Mouse (Mus musculus) MN1 (cell line): Measurements from ENCODE around the gene Olfr536.
"Not testable (repeated sequence)": the region's sequence is repeated elsewhere in the genome, so short reads cannot be mapped to it uniquely, and the experiment has no call there.

ENCODE experiments used
- DNase-seq: peaks from one replicate; pipeline ENCODE4 v3.0.0-alpha.2; 2016; ENCODE audit warnings: low spot score

The Olfr536 gene

DNA sequence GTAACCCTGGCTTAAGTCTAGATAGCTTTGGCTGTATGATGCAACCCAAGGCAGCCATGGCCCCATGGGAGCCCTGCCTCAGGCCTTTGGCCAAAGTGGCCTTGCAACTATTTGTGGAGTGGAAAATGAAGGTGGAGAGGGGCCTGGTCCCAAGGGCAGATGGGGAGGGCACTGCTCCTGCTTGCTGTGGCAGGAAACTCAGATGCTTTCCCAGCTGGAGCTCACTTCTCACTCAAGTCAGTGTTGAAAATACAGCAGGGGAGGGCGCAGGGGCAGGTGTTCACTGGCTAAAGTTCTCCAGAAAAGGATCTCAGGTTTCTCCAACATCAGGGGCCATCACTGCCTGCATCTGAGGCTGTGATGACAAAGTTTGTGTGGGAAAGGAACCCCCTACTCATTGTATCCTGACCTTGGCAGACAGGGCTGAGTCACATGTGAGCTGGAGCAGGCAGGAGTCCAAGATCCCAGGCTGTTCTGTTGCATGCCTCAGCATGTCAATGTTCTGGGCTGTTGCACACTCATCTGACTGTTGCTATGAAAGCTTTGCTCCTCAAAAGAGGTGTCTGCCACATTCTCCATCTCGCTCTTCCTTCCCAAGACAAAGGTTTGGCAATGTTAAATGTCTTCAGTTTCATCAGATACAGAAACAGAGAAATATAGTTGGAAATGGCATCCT, at the start of gene Olfr536:
Gene Olfr536 (minus strand): TSS at position 51 of the 676 bp plus-strand sequence.
- DNase-seq, result not testable (repeated sequence)

DNA sequence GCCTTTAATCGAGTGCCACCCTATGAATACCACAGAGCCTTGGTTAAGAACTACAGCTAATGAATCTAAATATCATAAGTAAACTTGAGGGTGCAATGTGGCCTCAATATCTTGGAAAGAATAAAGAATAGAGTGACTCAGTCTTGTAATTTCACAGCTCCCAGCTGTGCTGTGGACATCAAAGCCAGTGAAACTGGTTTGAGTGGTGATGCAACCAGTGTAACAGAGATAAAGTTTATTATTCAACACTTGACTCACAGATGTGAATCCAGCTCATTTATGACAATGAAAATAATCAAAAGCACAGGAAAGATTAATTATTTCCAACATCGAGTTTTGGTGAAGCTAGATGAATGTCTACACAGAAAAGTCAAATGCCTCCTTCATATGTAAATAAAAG, 32.5 kb upstream of the Olfr536 start:
- no peak for DNase-seq

DNA sequence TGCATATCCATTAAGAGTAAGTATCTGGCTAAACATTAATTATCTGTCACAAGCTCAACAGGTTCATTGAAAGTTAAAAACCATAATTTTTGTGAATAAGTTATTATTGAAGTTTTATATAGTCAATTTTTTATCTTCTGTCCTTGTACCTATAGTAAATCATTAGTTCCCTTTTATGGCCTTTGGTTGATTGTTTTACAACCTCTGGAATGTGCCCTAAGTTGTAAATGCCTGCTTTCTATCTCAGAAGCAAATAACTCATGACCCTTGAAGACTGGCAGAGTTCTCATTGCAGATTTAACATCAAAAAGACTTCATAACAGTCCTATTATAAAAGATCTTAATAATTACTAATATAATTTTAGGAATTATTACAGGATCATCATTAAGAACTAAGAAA, 12.5 kb downstream of the Olfr536 start:
- no peak for DNase-seq

DNA sequence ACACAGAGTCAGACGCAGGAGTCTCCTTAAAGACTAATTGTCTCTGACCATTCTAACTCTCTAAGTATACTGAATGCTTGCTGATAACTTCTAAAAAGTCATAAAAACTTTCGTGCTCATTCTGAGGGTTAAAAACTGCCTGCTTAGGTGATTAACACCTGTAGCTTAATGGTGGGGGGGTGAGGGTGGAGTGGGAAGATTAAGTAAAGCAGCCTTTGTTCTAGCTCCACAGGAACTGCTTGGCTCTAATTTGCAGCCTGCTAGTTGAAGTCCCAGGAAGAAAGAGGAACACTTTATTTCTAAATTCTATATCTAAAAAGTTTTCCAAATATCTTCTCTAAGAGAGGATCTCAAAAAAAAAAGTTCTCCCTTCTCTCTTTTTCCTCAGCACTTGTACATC, 13.0 kb downstream of the Olfr536 start:
- no peak for DNase-seq

DNA sequence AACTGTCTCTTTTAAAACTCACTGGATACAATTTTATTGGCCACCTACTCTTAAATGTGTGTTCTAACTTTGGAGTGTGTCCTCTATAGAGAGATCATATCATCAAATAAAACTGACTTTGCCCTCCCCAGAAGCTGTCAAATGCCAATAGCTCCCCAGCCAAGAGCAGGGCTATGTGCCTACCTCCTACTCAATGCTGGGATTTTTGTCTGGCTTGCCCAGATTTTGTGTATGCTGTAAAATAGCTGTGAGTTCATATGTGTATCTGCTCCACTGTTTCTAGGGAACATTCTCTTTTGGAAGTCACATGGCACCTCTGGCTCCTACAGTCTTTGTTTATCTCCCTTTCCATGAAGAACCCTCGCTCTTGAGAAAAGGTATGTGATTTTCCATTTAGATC, 18.2 kb downstream of the Olfr536 start:
- DNase-seq, result no peak

DNA sequence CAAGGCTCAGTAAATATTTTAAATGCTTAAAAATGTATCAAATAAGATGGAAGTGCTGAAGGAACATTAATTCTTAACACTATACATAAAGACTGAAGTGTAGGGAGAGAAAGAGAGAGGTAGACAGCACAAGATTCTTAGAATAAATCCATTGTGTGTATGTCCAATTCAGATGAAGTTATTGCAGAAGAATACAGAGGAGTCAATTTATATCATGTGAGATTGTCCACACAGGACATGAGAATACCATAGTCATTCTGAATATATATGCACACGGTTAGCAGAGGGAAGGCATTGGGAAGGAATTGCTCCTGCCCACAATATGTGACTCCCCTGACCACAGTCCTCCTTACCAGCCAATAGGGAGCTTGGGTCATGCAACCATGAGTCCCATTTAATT, 23.3 kb downstream of the Olfr536 start, which contains the start of gene Olfr535:
Gene Olfr535 (plus strand): TSS at position 301 of the 400 bp plus-strand sequence.
- no peak for DNase-seq

DNA sequence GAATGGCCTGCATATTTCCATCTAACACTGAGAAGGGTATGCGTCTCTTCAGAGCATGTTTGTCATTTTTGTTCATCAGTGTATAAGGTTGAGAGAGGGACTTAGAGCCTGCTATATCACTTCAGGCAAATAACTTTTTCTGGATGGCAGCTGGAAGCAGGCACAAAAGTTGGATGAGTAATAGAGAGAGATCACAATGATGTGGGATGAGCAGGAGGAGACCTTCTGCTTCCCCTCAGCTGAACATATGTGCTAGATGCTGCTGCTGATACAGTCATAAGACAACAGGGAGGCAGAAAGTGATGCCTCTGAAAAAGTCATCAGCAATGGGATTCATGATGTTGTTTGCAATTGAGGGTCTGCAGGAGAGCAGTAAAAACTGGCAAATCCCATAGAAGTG, 28.5 kb downstream of the Olfr536 start:
- no peak for DNase-seq

DNA sequence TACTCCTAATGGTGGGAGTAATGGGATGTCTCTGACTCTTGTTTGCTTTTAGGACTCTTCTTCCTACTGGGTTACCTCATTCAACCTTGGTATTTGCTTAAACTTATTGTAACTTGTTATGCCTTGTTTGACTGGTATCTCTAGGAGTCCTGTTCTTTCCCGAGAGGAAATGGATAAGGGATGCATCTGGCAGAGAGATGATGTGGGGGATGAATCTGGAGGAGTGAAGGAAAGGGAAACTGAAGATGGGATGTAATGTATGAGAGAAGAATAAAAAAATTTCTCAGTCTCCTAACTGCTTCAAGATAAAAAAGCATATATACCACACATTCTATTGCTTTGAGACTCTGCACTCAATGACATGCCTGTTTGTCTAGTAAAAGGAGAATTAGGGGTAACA, 29.3 kb downstream of the Olfr536 start:
- DNase-seq, result no peak

DNA sequence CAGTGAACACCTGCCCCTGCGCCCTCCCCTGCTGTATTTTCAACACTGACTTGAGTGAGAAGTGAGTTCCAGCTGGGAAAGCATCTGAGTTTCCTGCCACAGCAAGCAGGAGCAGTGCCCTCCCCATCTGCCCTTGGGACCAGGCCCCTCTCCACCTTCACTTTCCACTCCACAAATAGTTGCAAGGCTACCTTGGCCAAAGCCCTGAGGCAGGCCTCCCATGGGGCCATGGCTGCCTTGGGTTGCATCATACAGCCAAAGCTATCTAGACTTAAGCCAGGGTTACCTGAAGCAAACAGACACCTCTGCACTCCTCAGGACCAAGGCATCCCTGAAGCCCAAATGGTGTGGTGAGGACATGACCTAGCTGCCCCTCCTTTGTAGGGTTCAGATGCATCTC, 44.1 kb downstream of the Olfr536 start, which contains the start of gene Olfr533:
Gene Olfr533 (plus strand): TSS at position 301 of the 400 bp plus-strand sequence.
- not testable (repeated sequence) for DNase-seq
